13 mouse cellular contexts compared by ENCODE assay signal in genomic region chr7:67986816-67987215, GRCm38 (mm10).
"Had no signal": no experiment of that assay in that cellular context is flagged by ENCODE, and none has a peak within 500 bp of the region (broad histone marks: within the 10 kb centered on the region; RNA-seq: fewer than 3 reads in every experiment).

No protein-coding gene starts in this region.

- H3K4me3 ChIP-seq: layer of hippocampus, adult 2 months; liver, embryonic 12.5 days; midbrain, embryonic 10.5 days; myocyte; neural tube, embryonic 15.5 days had no signal

- H3K27me3 ChIP-seq: liver, embryonic 12.5 days; neural tube, embryonic 15.5 days had no signal

- H3K27ac ChIP-seq: layer of hippocampus, adult 2 months; liver, embryonic 12.5 days; midbrain, embryonic 10.5 days; neural tube, embryonic 15.5 days had no signal

- DNase-seq: kidney, postnatal 4 days; lung, postnatal 4 days; right cerebral cortex, adult 18-20 months; right cerebral cortex, postnatal 25 days; thymus, adult 2 months; thymus, postnatal 25 days had no signal

- H3K9ac ChIP-seq: liver, embryonic 12.5 days; neural tube, embryonic 15.5 days had no signal

- ATAC-seq: inflammation-experienced regulatory T-cells, adult 6 months; liver, embryonic 12.5 days; lung, postnatal 0 days had no signal

- H3K9me3 ChIP-seq: liver, embryonic 12.5 days; midbrain, embryonic 10.5 days; neural tube, embryonic 15.5 days had no signal

- H3K36me3 ChIP-seq: neural tube, embryonic 15.5 days had no signal

- H3K4me2 ChIP-seq: liver, embryonic 12.5 days had no signal
